Mouse (Mus musculus): Measurements from ENCODE around the gene Ticrr.

- TF ChIP-seq FLI1 (IDR thresholded peaks at IDR 0.05; ENCODE audit: low read length) (no peak), GATA1 (IDR thresholded peaks at IDR 0.05; ENCODE audit: borderline replicate concordance, low read length) (no peak)
Observed at GRCm38 (mm10) chr7:79619493-79619892, 40.5 kb upstream of the Ticrr start.
